Mouse (Mus musculus): ENCODE measurements around the gene Hk2. TPM values are rescaled to one million over a fixed set of nuclear protein-coding genes. Genes with fewer than 3 reads are reported as not detected.
A peak's percentile ranks its signal among the peaks of the same experiment; 100 is the strongest.

Gene Hk2
- polyA plus RNA-seq, 1 experiment from 2014 or later: 3.7 TPM

- ATAC-seq (ENCODE audit: low FRiP score): no peak
- no peak overlapping the region for H3K9ac ChIP-seq
- H3K27ac ChIP-seq: no peak overlapping the region
- no peak overlapping the region for H3K4me2 ChIP-seq
- no peaks in the 10 kb centered on the region for H3K4me1 ChIP-seq (replicated peaks)
- WGBS: 84% methylated on average over 11 of the region's 11 CpGs
- H3K36me3 ChIP-seq: 0 out of 2 replicates have a peak, but pooled peaks cover 3% of the 10 kb centered on the region
- no peak overlapping the region for H3K4me3 ChIP-seq
- no peaks in the 10 kb centered on the region for H3K27me3 ChIP-seq
- no peaks in the 10 kb centered on the region for H3K9me3 ChIP-seq
Observed at GRCm38 (mm10) chr6:82753061-82753460, 21.2 kb downstream of the Hk2 start.

DNA sequence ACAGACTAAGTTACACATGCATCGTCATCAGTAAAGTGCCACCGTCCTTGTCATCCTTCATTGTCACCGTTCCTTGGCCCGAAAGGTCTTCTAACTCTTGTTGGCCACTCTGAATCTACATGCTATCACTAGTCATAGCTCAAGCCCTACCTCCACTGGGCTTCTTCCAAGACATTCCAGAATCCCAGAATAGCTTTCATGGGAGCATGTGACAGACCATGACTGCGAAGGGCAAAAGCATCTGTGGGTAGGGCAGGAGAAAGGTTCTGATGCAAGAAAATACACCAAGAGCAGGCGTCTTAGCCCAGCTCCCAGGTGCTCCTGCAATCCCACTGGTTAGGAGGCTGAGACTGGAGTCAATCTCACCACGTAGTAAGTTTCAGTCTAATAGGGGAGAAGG lies 22.5 kb downstream of the Hk2 start:
- 0 out of 2 replicates have a peak, but pooled peaks cover 3% of the 10 kb centered on the region for H3K36me3 ChIP-seq
- no peaks in the 10 kb centered on the region for H3K4me1 ChIP-seq (replicated peaks)
- H3K4me2 ChIP-seq: no peak overlapping the region
- H3K9ac ChIP-seq: no peak overlapping the region
- H3K4me3 ChIP-seq: no peak overlapping the region
- H3K9me3 ChIP-seq: no peaks in the 10 kb centered on the region
- 97% methylated on average over 7 of the region's 7 CpGs for WGBS
- H3K27me3 ChIP-seq: no peaks in the 10 kb centered on the region
- no peak for ATAC-seq (ENCODE audit: low FRiP score)
- no peak overlapping the region for H3K27ac ChIP-seq

DNA sequence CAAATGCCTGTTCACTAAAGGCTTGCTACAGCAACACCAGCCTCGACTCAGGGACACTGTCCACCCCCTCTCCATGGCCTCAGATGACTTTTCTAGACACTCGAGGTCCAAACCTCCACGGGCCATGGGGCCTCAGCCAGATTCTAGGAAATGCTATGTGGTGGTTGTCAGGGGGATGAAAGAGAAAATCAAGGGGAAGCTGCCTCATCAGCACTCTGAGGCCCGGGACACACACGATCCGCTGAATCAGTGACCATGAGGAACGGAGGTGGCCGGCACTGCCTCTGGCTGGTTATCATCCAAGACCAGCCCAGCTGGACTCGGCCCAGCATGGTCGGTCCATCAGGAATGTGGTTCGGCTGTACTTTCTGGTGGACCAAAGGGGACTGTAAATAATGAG lies 23.2 kb downstream of the Hk2 start:
- Histone ChIP-seq H3K9me3 (no peaks in the 10 kb centered on the region), H3K27me3 (no peaks in the 10 kb centered on the region), H3K36me3 (0 out of 2 replicates have a peak, but pooled peaks cover 3% of the 10 kb centered on the region), H3K4me1 (replicated peaks) (no peaks in the 10 kb centered on the region), H3K4me3 (no peak overlapping the region), H3K9ac (no peak overlapping the region), H3K27ac (no peak overlapping the region), H3K4me2 (no peak overlapping the region)
- WGBS: 82% methylated on average over 11 of the region's 11 CpGs
- no peak for ATAC-seq (ENCODE audit: low FRiP score)

GRCm38 (mm10) chr6:82750063-82750462 lies 24.2 kb downstream of the Hk2 start:
- no peaks in the 10 kb centered on the region for H3K4me1 ChIP-seq (replicated peaks)
- H3K4me3 ChIP-seq: no peak overlapping the region
- 0 out of 2 replicates have a peak, but pooled peaks cover 3% of the 10 kb centered on the region for H3K36me3 ChIP-seq
- no peak overlapping the region for H3K4me2 ChIP-seq
- no peak overlapping the region for H3K27ac ChIP-seq
- no peaks in the 10 kb centered on the region for H3K9me3 ChIP-seq
- H3K9ac ChIP-seq: no peak overlapping the region
- no peaks in the 10 kb centered on the region for H3K27me3 ChIP-seq
- no peak for ATAC-seq (ENCODE audit: low FRiP score)
- 57% methylated on average over 2 of the region's 2 CpGs for WGBS

DNA sequence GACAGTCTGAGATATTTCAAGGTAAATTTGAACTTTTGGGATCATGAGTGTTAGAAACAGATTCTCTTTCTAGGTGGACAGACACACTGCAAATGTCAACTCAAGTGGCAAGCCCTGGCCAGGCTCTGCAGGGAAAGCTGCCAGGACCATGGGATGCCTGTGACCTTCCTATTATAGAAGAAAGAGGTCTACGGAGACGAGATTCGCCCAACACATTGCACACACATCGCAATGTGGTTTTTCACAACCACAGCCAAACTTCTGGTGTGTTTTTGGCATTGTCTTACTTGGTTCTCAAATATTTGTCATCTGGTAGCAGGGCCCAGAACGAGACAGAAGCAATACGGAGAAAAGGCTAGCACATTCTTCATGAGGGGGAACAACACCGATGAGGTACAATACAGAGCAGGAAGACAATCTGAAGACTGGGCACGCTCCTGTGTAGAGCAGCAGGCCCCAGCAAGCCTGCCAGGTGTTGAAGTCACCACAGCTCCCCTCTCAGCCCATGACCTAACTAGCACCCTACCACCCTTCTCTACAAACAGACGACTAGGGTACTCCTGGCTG lies 26.1 kb downstream of the Hk2 start:
- no peak overlapping the region for H3K4me3 ChIP-seq
- H3K27me3 ChIP-seq: no peaks in the 10 kb centered on the region
- no peak overlapping the region for H3K4me2 ChIP-seq
- H3K36me3 ChIP-seq: 0 out of 2 replicates have a peak, but pooled peaks cover 3% of the 10 kb centered on the region
- H3K9me3 ChIP-seq: no peaks in the 10 kb centered on the region
- no peaks in the 10 kb centered on the region for H3K4me1 ChIP-seq (replicated peaks)
- 92% methylated on average over 9 of the region's 9 CpGs for WGBS
- no peak for ATAC-seq (ENCODE audit: low FRiP score)
- H3K9ac ChIP-seq: no peak overlapping the region
- H3K27ac ChIP-seq: no peak overlapping the region

DNA sequence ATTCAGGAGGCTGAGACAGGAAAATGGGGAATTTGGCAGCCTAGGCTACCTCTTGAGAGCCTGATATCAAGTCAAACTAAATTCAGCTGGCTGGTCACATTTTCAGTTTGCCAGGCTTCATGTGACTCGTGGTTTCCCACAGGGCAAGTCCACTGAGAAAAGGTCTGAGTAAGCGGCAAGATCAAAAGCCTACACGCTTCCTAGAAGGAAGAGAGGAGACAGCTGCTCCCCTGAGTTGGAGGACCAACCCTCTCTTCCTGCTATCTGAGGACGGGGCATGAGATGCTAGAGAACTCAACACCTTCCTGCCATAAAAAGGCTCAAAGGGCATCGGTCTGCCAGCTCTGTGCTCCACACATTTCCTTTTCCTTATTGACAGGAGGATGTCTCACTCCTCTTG lies 27.2 kb downstream of the Hk2 start:
- Histone ChIP-seq H3K27me3 (no peaks in the 10 kb centered on the region), H3K4me3 (no peak overlapping the region), H3K36me3 (0 out of 2 replicates have a peak, but pooled peaks cover 3% of the 10 kb centered on the region), H3K27ac (no peak overlapping the region), H3K4me2 (no peak overlapping the region), H3K4me1 (replicated peaks) (no peaks in the 10 kb centered on the region), H3K9me3 (no peaks in the 10 kb centered on the region), H3K9ac (no peak overlapping the region)
- no peak for ATAC-seq (ENCODE audit: low FRiP score)
- WGBS: 73% methylated on average over 5 of the region's 5 CpGs

- no peak for ATAC-seq (ENCODE audit: low FRiP score)
- WGBS: 97% methylated on average over 9 of the region's 9 CpGs
- no peak overlapping the region for H3K4me2 ChIP-seq
- H3K9ac ChIP-seq: no peak overlapping the region
- no peaks in the 10 kb centered on the region for H3K4me1 ChIP-seq (replicated peaks)
- no peaks in the 10 kb centered on the region for H3K27me3 ChIP-seq
- 0 out of 2 replicates have a peak, but pooled peaks cover 3% of the 10 kb centered on the region for H3K36me3 ChIP-seq
- no peaks in the 10 kb centered on the region for H3K9me3 ChIP-seq
- no peak overlapping the region for H3K27ac ChIP-seq
- H3K4me3 ChIP-seq: no peak overlapping the region
Observed at GRCm38 (mm10) chr6:82744553-82744952, 29.7 kb downstream of the Hk2 start.

DNA sequence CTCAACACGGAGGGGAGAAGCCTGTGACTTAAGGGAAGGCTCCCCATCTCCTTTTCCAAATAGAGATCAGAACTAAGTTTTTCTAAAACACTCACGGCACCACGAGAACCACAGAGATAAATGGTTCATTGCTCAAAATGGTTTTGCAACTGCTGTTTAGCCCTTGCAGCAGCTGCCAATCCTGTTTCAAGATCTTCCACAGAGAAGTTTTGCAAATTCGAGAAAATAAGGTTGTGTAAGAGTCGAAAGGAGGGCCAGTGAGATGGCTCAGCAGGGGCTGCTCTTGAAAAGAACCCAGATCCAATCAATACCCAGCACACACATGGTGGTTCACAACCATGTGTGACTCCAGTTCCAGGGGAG lies 32.8 kb downstream of the Hk2 start:
- 88% methylated on average over 5 of the region's 5 CpGs for WGBS

GRCm38 (mm10) chr6:82740868-82741517 lies 33.3 kb downstream of the Hk2 start:
- no peaks in the 10 kb centered on the region for H3K27me3 ChIP-seq
- WGBS: 84% methylated on average over 8 of the region's 8 CpGs
- H3K4me2 ChIP-seq: no peak overlapping the region
- H3K36me3 ChIP-seq: no peaks in the 10 kb centered on the region; the same call in 1 of the 2 replicates
- no peak for ATAC-seq (ENCODE audit: low FRiP score)
- H3K27ac ChIP-seq: no peak overlapping the region
- H3K4me3 ChIP-seq: no peak overlapping the region
- H3K4me1 ChIP-seq (replicated peaks): peaks cover 8% of the 10 kb centered on the region; the same call in 1 of the 2 replicates
- H3K9ac ChIP-seq: no peak overlapping the region
- H3K9me3 ChIP-seq: no peaks in the 10 kb centered on the region

More for the DNA sequence above, 32.8 kb downstream of the Hk2 start:
- no peak overlapping the region for H3K4me3 ChIP-seq
- H3K27me3 ChIP-seq: no peaks in the 10 kb centered on the region
- H3K4me1 ChIP-seq (replicated peaks): peaks cover 8% of the 10 kb centered on the region; the same call in 1 of the 2 replicates
- no peak overlapping the region for H3K9ac ChIP-seq
- ATAC-seq (ENCODE audit: low FRiP score): no peak
- no peaks in the 10 kb centered on the region for H3K9me3 ChIP-seq
- no peaks in the 10 kb centered on the region; the same call in 1 of the 2 replicates for H3K36me3 ChIP-seq
- no peak overlapping the region for H3K27ac ChIP-seq
- no peak overlapping the region for H3K4me2 ChIP-seq

- Histone ChIP-seq H3K4me2 (0 out of 2 replicates have a peak overlapping the region, but pooled peaks have one; percentile 30), H3K9ac (no peak overlapping the region), H3K27me3 (no peaks in the 10 kb centered on the region), H3K4me3 (no peak overlapping the region), H3K27ac (no peak overlapping the region), H3K4me1 (replicated peaks) (peaks cover 8% of the 10 kb centered on the region; the same call in 1 of the 2 replicates), H3K9me3 (no peaks in the 10 kb centered on the region), H3K36me3 (no peaks in the 10 kb centered on the region; the same call in 1 of the 2 replicates)
- peak; percentile 66 for ATAC-seq (ENCODE audit: low FRiP score)
- WGBS: 38% methylated on average over 6 of the region's 6 CpGs
Observed at GRCm38 (mm10) chr6:82740269-82740668, 34.0 kb downstream of the Hk2 start.

DNA sequence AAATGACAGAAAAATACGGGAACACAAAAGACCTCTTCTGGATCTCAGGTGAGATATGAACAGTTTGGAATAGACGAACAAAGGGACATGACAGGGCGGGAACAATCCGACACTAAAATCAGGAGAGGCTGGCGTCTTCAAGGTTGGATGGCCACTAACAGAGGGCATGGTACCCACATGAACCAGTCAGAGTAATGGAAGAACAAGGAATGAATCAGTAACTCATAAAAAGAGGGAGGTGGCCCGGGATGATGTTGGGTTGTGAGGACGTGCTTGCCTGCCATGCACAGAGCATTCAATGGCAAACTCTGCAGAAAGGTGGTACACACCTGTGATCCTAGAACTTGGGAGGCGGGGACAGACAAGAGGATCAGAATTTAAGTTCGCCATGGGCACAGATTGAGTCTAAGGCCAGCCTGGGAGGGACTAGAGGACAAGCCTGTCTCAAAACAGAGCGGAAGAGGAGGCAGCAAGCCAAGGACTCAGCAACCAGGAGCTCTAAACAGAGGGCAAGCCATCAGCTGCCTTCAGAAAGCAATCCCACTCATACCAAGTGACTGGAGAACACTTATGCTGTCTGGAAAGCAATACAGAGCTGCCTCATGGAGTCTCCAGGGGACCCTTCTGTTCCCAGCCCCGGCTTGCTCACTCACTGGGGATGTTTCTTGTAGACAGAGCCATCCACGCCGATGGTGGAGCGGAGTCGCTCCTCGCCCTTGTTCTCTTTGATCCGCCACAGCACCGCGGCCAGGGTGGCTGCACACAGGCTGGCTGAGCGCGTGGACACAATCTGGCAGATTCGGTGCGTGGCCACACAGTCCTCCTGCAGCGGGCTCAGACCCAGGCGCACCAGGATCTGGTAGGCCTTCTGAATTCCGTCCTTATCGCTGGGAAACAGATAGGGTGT lies 36.4 kb downstream of the Hk2 start:
- no peak for ATAC-seq (ENCODE audit: low FRiP score)
- Histone ChIP-seq H3K4me1 (replicated peaks) (peaks cover 8% of the 10 kb centered on the region; the same call in 1 of the 2 replicates), H3K36me3 (no peaks in the 10 kb centered on the region; the same call in 1 of the 2 replicates), H3K4me3 (no peak overlapping the region), H3K27ac (no peak overlapping the region), H3K27me3 (no peaks in the 10 kb centered on the region), H3K4me2 (no peak overlapping the region), H3K9ac (no peak overlapping the region; the same call in 1 of the 2 replicates), H3K9me3 (no peaks in the 10 kb centered on the region)
- 93% methylated on average over 27 of the region's 27 CpGs for WGBS
